Comparison of ENCODE assay signal across 12 mouse cellular contexts in genomic region chr10:76445996-76446681, GRCm38 (mm10). TPM values are rescaled to one million over a fixed set of nuclear protein-coding genes. Genes with fewer than 3 reads are reported as not detected.
DNase-seq lines count a peak whose midpoint lies in the region; ATAC-seq and TF ChIP-seq lines count a peak whose summit lies in the region.
"Had no signal": no experiment of that assay in that cellular context is flagged by ENCODE, and none has a peak within 500 bp of the region (broad histone marks: within the 10 kb centered on the region; RNA-seq: fewer than 3 reads in every experiment).

No protein-coding gene starts in this region.

- ATAC-seq in heart, embryonic 13.5 days (ENCODE audit: extremely low read depth, insufficient number of reproducible peaks, low FRiP score, low TSS enrichment): no peak
- no peak for ATAC-seq in lung, postnatal 0 days
- no peak for ATAC-seq in forebrain, postnatal 0 days

- 57% methylated on average over 4 of the region's 4 CpGs for WGBS in heart, embryonic 13.5 days
- WGBS in large intestine, adult 2 months: 39% methylated on average over 4 of the region's 4 CpGs
- 30% methylated on average over 4 of the region's 4 CpGs for WGBS in lung, postnatal 0 days
- 85% methylated on average over 4 of the region's 4 CpGs for WGBS in forebrain, postnatal 0 days

- TF ChIP-seq EP300 in lung, postnatal 0 days (IDR thresholded peaks at IDR 0.05): peak; percentile 62; the same call in 1 of the 2 replicates

- no peaks in the 10 kb centered on the region for H3K9me3 ChIP-seq in heart, embryonic 13.5 days
- no peaks in the 10 kb centered on the region for H3K9me3 ChIP-seq in lung, postnatal 0 days (ENCODE audit: low read length)
- H3K9me3 ChIP-seq in forebrain, postnatal 0 days (ENCODE audit: low read length): no peaks in the 10 kb centered on the region
- H3K9me3 ChIP-seq: forebrain, embryonic 10.5 days; neural tube, embryonic 12.5 days had no signal

- H3K4me2 ChIP-seq in heart, embryonic 13.5 days: no peak overlapping the region
- no peak overlapping the region for H3K4me2 ChIP-seq in lung, postnatal 0 days (replicated peaks; ENCODE audit: low read depth, low read length)
- no peak overlapping the region for H3K4me2 ChIP-seq in forebrain, postnatal 0 days (ENCODE audit: low read depth)
- H3K4me2 ChIP-seq: neural tube, embryonic 12.5 days had no signal

- H3K4me1 ChIP-seq in heart, embryonic 13.5 days: peaks cover 35% of the 10 kb centered on the region
- peaks cover 27% of the 10 kb centered on the region; the same call in 1 of the 2 replicates for H3K4me1 ChIP-seq in lung, postnatal 0 days (ENCODE audit: insufficient read depth, low read depth, low read length)
- H3K4me1 ChIP-seq in forebrain, postnatal 0 days (ENCODE audit: insufficient read depth): peaks cover 4% of the 10 kb centered on the region

- intact Hi-C loops in heart, postnatal 25 days (cut with DNase I): no loop called here

- no peak overlapping the region for H3K4me3 ChIP-seq in heart, embryonic 13.5 days
- no peak overlapping the region for H3K4me3 ChIP-seq in lung, postnatal 0 days (ENCODE audit: low read depth, low read length)
- no peak overlapping the region for H3K4me3 ChIP-seq in forebrain, postnatal 0 days (ENCODE audit: low read depth, low read length)
- H3K4me3 ChIP-seq: forebrain, embryonic 10.5 days; neural tube, embryonic 12.5 days had no signal

- H3K27ac ChIP-seq in heart, embryonic 13.5 days (replicated peaks): peak overlapping the region; percentile 48; the same call in 1 of the 2 replicates
- peak overlapping the region; percentile 87 for H3K27ac ChIP-seq in lung, postnatal 0 days (ENCODE audit: low read length)
- H3K27ac ChIP-seq in forebrain, postnatal 0 days (ENCODE audit: low read depth, low read length): no peak overlapping the region
- H3K27ac ChIP-seq: forebrain, embryonic 10.5 days; macrophage; neural tube, embryonic 12.5 days had no signal

- no peak for TF ChIP-seq CTCF in lung, postnatal 0 days (IDR thresholded peaks at IDR 0.05)
- TF ChIP-seq CTCF in forebrain, postnatal 0 days (IDR thresholded peaks at IDR 0.05; ENCODE audit: low read depth): no peak

- H3K27me3 ChIP-seq in heart, embryonic 13.5 days (replicated peaks): 0 out of 2 replicates have a peak, but pooled peaks cover 3% of the 10 kb centered on the region
- H3K27me3 ChIP-seq in lung, postnatal 0 days (replicated peaks; ENCODE audit: insufficient read depth, low read length): no peaks in the 10 kb centered on the region
- no peaks in the 10 kb centered on the region for H3K27me3 ChIP-seq in forebrain, postnatal 0 days (ENCODE audit: insufficient read depth, low read length)
- H3K27me3 ChIP-seq: neural tube, embryonic 12.5 days had no signal

- H3K9ac ChIP-seq in heart, embryonic 13.5 days: no peak overlapping the region
- no peak overlapping the region for H3K9ac ChIP-seq in lung, postnatal 0 days (replicated peaks; ENCODE audit: low read depth)
- no peak overlapping the region for H3K9ac ChIP-seq in forebrain, postnatal 0 days
- H3K9ac ChIP-seq: neural tube, embryonic 12.5 days had no signal

- H3K36me3 ChIP-seq in heart, embryonic 13.5 days: no peaks in the 10 kb centered on the region
- no peaks in the 10 kb centered on the region for H3K36me3 ChIP-seq in lung, postnatal 0 days (ENCODE audit: insufficient read depth, low read length)
- no peaks in the 10 kb centered on the region for H3K36me3 ChIP-seq in forebrain, postnatal 0 days (ENCODE audit: insufficient read depth)
- H3K36me3 ChIP-seq: forebrain, embryonic 10.5 days; neural tube, embryonic 12.5 days had no signal

- peak; percentile 18 for DNase-seq in heart, adult 8-10 months (ENCODE audit: low spot score)
- no peak for DNase-seq in heart, postnatal 25 days (ENCODE audit: low spot score)
- peak; percentile 50 for DNase-seq in large intestine, adult 2 months (ENCODE audit: low read depth, low spot score)
- DNase-seq in lung, postnatal 0 days (ENCODE audit: low spot score): peak; percentile 73
- DNase-seq in adrenal gland, adult (ENCODE audit: inconsistent age in 2 of 2, low spot score in 1 of 2): no peak
- DNase-seq in cerebellum, postnatal 14 days: no peak
- no peak for DNase-seq in forebrain, postnatal 0 days
- DNase-seq: gastrocnemius, postnatal 36 days had no signal

RNA-seq across cellular contexts. Expression of gene 2610028H24Rik, which starts 2.7 kb away (rescaled TPM):
- total RNA-seq in heart, adult 8-10 months (2022): under 1 TPM in 3 of 4 experiments, not detected in 1; 0.22 to 0.49 (median 0.25) TPM
- total RNA-seq in heart, postnatal 25 days (2021): under 1 TPM in 1 of 2 experiments, not detected in 1; 0.26 TPM
- polyA plus RNA-seq in heart, embryonic 13.5 days (2015; fragmentation: Nextera tagmentation; extraction: Ambion mirVana): not detected in 2 replicates
- polyA plus RNA-seq in large intestine, adult 2 months (2012; rRNA removed): not detected in 2 replicates
- 30.3 and 32.3 TPM in 2 replicates for polyA plus RNA-seq in lung, postnatal 0 days (2015; fragmentation: Nextera tagmentation; extraction: Ambion mirVana)
- total RNA-seq in forebrain, postnatal 0 days (2014; rRNA removed): not detected in 2 replicates
- polyA plus RNA-seq in forebrain, postnatal 0 days (2015; fragmentation: Nextera tagmentation; extraction: Ambion mirVana): 0.19 TPM in 1 of 2 replicates, not detected in the other
- polyA plus RNA-seq: forebrain, embryonic 10.5 days; macrophage; neural tube, embryonic 12.5 days had no signal

RNA-seq across cellular contexts. Expression of gene Pcnt, which starts 3.6 kb away (rescaled TPM):
- 10 to 100 TPM; 46.5 to 61.5 (median 54.6) TPM for total RNA-seq in heart, adult 8-10 months (2022)
- 10 to 100 TPM; 38.1 to 47.4 TPM for total RNA-seq in heart, postnatal 25 days (2021)
- polyA plus RNA-seq in heart, embryonic 13.5 days (2015; fragmentation: Nextera tagmentation; extraction: Ambion mirVana): 9.6 and 9.7 TPM in 2 replicates
- 13.1 and 17.0 TPM in 2 replicates for polyA plus RNA-seq in large intestine, adult 2 months (2012; rRNA removed)
- polyA plus RNA-seq in lung, postnatal 0 days (2015; fragmentation: Nextera tagmentation; extraction: Ambion mirVana): 16.7 and 18.5 TPM in 2 replicates
- 10.1 and 19.0 TPM in 2 replicates for total RNA-seq in forebrain, postnatal 0 days (2014; rRNA removed)
- 2.9 and 4.4 TPM in 2 replicates for polyA plus RNA-seq in forebrain, postnatal 0 days (2015; fragmentation: Nextera tagmentation; extraction: Ambion mirVana)

RNA-seq across cellular contexts. Expression of gene AC141477.1, which starts 5.9 kb away (rescaled TPM):
- total RNA-seq in heart, adult 8-10 months (2022): 1 to 10 TPM in 1 of 4 experiments, not detected in 3; 3.1 TPM
- not detected for total RNA-seq in heart, postnatal 25 days (2021)
- 1.8 TPM in 1 of 2 replicates, not detected in the other for polyA plus RNA-seq in heart, embryonic 13.5 days (2015; fragmentation: Nextera tagmentation; extraction: Ambion mirVana)
- not detected in 2 replicates for polyA plus RNA-seq in large intestine, adult 2 months (2012; rRNA removed)
- polyA plus RNA-seq in lung, postnatal 0 days (2015; fragmentation: Nextera tagmentation; extraction: Ambion mirVana): 1.4 TPM in 1 of 2 replicates, not detected in the other
- not detected in 2 replicates for total RNA-seq in forebrain, postnatal 0 days (2014; rRNA removed)
- not detected in 2 replicates for polyA plus RNA-seq in forebrain, postnatal 0 days (2015; fragmentation: Nextera tagmentation; extraction: Ambion mirVana)
- total RNA-seq: gastrocnemius, postnatal 36 days had no signal
- polyA plus RNA-seq: forebrain, embryonic 10.5 days; macrophage; neural tube, embryonic 12.5 days had no signal

RNA-seq across cellular contexts. Expression of gene Mcm3ap, which starts 22.6 kb away (rescaled TPM):
- 10 to 100 TPM; 23.8 to 28.8 (median 25.4) TPM for total RNA-seq in heart, adult 8-10 months (2022)
- 10 to 100 TPM; 22.8 to 27.1 TPM for total RNA-seq in heart, postnatal 25 days (2021)
- 32.1 and 32.8 TPM in 2 replicates for polyA plus RNA-seq in heart, embryonic 13.5 days (2015; fragmentation: Nextera tagmentation; extraction: Ambion mirVana)
- polyA plus RNA-seq in large intestine, adult 2 months (2012; rRNA removed): 15.8 and 16.9 TPM in 2 replicates
- 41.9 and 46.0 TPM in 2 replicates for polyA plus RNA-seq in lung, postnatal 0 days (2015; fragmentation: Nextera tagmentation; extraction: Ambion mirVana)
- total RNA-seq in forebrain, postnatal 0 days (2014; rRNA removed): 33.7 and 41.5 TPM in 2 replicates
- 48.6 and 52.7 TPM in 2 replicates for polyA plus RNA-seq in forebrain, postnatal 0 days (2015; fragmentation: Nextera tagmentation; extraction: Ambion mirVana)

RNA-seq across cellular contexts. Expression of gene Ybey, which starts 22.8 kb away (rescaled TPM):
- total RNA-seq in heart, adult 8-10 months (2022): 1 to 10 TPM; 2.9 to 4.0 (median 3.7) TPM
- 1 to 10 TPM; 3.5 to 4.2 TPM for total RNA-seq in heart, postnatal 25 days (2021)
- polyA plus RNA-seq in heart, embryonic 13.5 days (2015; fragmentation: Nextera tagmentation; extraction: Ambion mirVana): 4.8 and 5.2 TPM in 2 replicates
- 1.9 and 2.6 TPM in 2 replicates for polyA plus RNA-seq in large intestine, adult 2 months (2012; rRNA removed)
- polyA plus RNA-seq in lung, postnatal 0 days (2015; fragmentation: Nextera tagmentation; extraction: Ambion mirVana): 5.4 and 5.9 TPM in 2 replicates
- total RNA-seq in forebrain, postnatal 0 days (2014; rRNA removed): 5.7 and 6.9 TPM in 2 replicates
- polyA plus RNA-seq in forebrain, postnatal 0 days (2015; fragmentation: Nextera tagmentation; extraction: Ambion mirVana): 3.6 and 4.6 TPM in 2 replicates

Comparison
In these comparisons a context has a peak if more than half of its experiments do, and no peak if none do; other contexts are left out.
1. DNase-seq: peak in heart, adult 8-10 months (single experiment), large intestine, adult 2 months (single experiment) and lung, postnatal 0 days (single experiment); none in heart, postnatal 25 days (single experiment), adrenal gland, adult (0 of 2), cerebellum, postnatal 14 days (0 of 2) and forebrain, postnatal 0 days (single experiment).
2. RNA of gene 2610028H24Rik, which starts 2.7 kb away (polyA plus RNA-seq): 30.3 to 32.3 TPM in lung, postnatal 0 days; 0.19 TPM in forebrain, postnatal 0 days, not detected in heart, embryonic 13.5 days and not detected in large intestine, adult 2 months; every median in the first group is over 10 times any median in the second.